Mouse (Mus musculus) ovary, adult 10 weeks (tissue): ENCODE results near the gene Acsm4. TPM values are rescaled to one million over a fixed set of nuclear protein-coding genes. Genes with fewer than 3 reads are reported as not detected.

ENCODE experiments used
- polyA plus RNA-seq: library from polyadenylated mRNA; stranded (reverse); fragments of 350-450 nt; fragmentation: Illumina TruSeq; extraction: RNeasy Lipid Tissue Mini Kit (QIAGEN cat#74804); gene quantifications from one replicate; pipeline ENCODE4 v1.2.3, GENCODE M21; 2014

Acsm4 gene
- not detected for polyA plus RNA-seq

GRCm38 (mm10) chr7:119689726-119690125 is at the start of gene Acsm4:
Gene Acsm4 (plus strand): TSS chr7:119690026.

GRCm38 (mm10) chr7:119720253-119720946 is 30.6 kb downstream of the Acsm4 start, which contains the start of gene Thumpd1:
Gene Thumpd1 (minus strand): TSS chr7:119720798.

GRCm38 (mm10) chr7:119760527-119760951 is 70.7 kb downstream of the Acsm4 start, which contains the start of gene Acsm3:
Gene Acsm3 (plus strand): TSS chr7:119760923.

Other genes starting within 250 kb of the Acsm4 start
- gene Gp2, start 230.7 kb upstream of the Acsm4 start, polyA plus RNA-seq: not detected
- gene Umod, start 210.7 kb upstream of the Acsm4 start, polyA plus RNA-seq: not detected
- gene Acsm5, start 170.6 kb upstream of the Acsm4 start, polyA plus RNA-seq: 0.14 TPM
- gene Pdilt, start 166.5 kb upstream of the Acsm4 start, polyA plus RNA-seq: not detected
- gene Acsm2, start 135.7 kb upstream of the Acsm4 start, polyA plus RNA-seq: not detected
- not detected for gene Acsm1, start 83.0 kb upstream of the Acsm4 start, polyA plus RNA-seq
- 77.3 TPM for gene Thumpd1, start 30.8 kb downstream of the Acsm4 start, polyA plus RNA-seq
- 5.3 TPM for gene Acsm3, start 70.9 kb downstream of the Acsm4 start, polyA plus RNA-seq
- gene Rexo5, start 104.0 kb downstream of the Acsm4 start, polyA plus RNA-seq: 14.2 TPM
- gene Eri2, start 104.0 kb downstream of the Acsm4 start, polyA plus RNA-seq: 57.7 TPM
- 8.7 TPM for gene Lyrm1, start 205.8 kb downstream of the Acsm4 start, polyA plus RNA-seq
- gene Dcun1d3, start 206.3 kb downstream of the Acsm4 start, polyA plus RNA-seq: 17.2 TPM